Mouse (Mus musculus): ENCODE data around the gene Vmn1r10.
A peak's percentile ranks its signal among the peaks of the same experiment; 100 is the strongest.

The Vmn1r10 gene

DNA sequence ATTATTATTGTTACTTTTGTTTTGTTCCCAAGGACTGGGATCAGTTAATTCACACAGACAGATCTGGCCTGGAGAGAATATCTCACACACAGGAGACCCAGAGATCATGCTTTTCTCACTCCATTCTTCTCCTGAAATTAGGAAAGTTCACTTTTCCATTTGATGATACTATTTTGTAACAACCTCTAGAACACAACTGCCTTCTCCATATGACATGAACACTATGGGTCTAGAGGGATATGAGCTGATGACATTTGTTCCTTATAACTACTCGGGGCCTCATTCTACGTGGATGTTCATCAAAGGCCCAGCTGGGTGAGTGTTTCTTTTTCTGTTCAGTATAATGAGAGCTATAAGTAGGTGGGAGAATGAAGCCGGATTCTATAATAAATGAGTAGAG is at the start of gene Vmn1r10:
Gene Vmn1r10 (plus strand): TSS at position 301 of the 400 bp plus-strand sequence.
- no peak for DNase-seq (ENCODE audit: low spot score)

DNA sequence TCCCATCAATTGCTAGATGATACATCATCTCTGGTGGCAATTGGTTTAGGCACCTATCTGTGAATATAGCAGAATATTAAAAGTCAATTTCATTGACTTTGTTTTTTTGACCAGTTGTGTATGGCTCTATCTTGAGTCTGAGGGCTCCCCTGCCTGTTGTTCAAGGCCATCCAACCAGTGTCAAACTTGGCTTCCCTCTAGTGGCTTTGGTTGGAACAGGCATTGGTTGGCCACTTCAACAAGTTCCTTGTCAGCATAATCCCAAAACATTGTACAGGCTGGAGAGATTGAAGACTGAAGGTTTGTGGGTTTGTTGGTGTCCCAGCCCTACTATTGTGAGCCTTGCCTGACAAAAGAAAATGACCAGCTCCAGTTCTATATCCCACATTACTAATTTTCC is 45.5 kb upstream of the Vmn1r10 start:
- DNase-seq (ENCODE audit: low spot score) = peak; percentile 5

DNA sequence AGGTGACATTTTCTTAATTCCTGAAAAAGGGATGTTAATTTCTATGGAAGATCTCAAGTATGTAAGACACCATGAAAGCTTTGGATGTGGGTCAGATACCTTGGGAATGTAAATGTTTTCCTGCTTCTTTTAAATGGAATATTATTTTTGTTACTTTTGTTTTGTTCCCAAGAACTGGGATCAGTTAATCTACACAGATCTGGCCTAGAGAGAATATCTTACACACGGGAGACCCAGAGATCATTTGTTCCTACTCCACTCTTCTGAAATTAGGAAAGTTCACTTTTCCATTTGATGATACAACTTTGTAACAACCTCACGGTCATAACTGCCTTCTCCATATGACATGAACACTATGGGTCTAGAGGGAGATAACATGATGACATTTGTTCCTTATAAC is 42.8 kb upstream of the Vmn1r10 start, which contains the start of gene Vmn1r9:
Gene Vmn1r9 (plus strand): TSS at position 301 of the 400 bp plus-strand sequence.
- DNase-seq (ENCODE audit: low spot score) = no peak

DNA sequence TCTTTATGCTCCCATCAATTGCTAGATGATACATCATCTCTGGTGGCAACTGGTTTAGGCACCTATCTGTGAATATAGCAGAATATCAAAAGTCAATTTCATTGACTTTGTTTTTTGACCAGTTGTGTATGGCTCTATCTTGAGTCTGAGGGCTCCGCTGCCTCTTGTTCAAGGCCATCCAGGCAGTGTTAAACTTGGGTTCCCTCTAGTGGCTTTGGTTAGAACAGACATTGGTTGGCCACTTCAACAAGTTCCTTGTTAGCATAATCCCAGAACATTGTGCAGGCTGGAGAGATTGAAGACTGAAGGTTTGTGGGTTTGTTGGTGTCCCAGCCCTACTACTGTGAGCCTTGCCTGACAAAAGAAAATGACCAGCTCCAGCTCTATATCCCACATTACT is 2.9 kb upstream of the Vmn1r10 start:
- no peak for DNase-seq (ENCODE audit: low spot score)

DNA sequence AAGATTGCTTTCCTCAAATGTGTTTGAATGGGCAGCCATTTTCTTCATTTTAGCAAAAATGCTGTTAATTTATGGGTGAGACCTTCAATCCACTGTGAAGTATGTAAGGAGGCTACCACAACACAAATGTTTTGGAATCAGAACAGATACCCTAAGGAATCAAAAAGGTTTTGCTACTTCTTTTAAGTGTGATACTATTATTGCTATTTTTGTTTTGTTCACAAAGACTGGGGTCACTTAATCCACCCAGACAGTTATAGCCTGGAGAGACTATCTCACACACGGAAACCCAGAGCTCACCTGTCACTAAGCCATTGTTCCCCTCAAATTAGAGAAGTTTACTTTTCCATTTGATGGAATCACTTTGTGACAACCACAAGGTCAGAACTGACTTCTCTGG is 23.9 kb downstream of the Vmn1r10 start, which contains the start of gene Vmn1r11:
Gene Vmn1r11 (plus strand): TSS at position 301 of the 400 bp plus-strand sequence.
- DNase-seq (ENCODE audit: low spot score) = no peak

DNA sequence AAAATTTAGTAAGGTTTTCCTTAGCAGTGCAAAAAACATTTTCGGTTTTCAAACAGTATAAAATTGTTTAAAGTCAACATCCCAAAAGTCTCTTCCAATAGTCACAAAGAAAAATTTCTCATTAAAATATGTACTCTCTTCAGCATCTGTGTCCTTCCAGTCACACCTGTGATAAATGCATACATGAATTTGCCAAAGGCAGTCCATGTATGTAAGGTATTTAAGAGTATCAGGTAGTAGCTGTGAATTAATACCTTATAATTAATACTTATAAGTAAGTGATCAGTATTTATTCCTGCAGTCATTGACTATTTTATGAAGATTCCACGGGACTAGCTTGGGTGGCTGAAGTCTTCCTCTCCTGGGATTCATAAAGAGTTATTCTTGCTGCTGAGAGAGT is 47.4 kb downstream of the Vmn1r10 start, which contains the start of gene Vmn1r12:
Gene Vmn1r12 (plus strand): TSS at position 301 of the 400 bp plus-strand sequence.
- DNase-seq (ENCODE audit: low spot score) = no peak
